Mouse (Mus musculus): ENCODE data around the gene Cxcl12.

Cxcl12 gene

GRCm38 (mm10) chr6:117220831-117221345, 52.6 kb downstream of the Cxcl12 start:
- DNase-seq: no peak

Data from spleen, adult 18-20 months (tissue).